Mouse (Mus musculus) lung, embryonic 15.5 days (tissue): ENCODE results near the gene Hrh3. TPM values are rescaled to one million over a fixed set of nuclear protein-coding genes. Genes with fewer than 3 reads are reported as not detected.
A peak's percentile ranks its signal among the peaks of the same experiment; 100 is the strongest.

ENCODE experiments used
- ATAC-seq: fragments of 200-750 bp; cut with Nextera tagmentation; 2 replicates; pipeline ENCODE4 v1.8.0; 2017; ENCODE audit warnings: moderate number of reproducible peaks, borderline replicate concordance; ENCODE audit not compliant: low FRiP score, low TSS enrichment; ENCODE audit errors: extremely low read depth
- H3K27ac ChIP-seq: fragments of 300-500 bp; sonication (generic); 2 replicates; pipeline ENCODE4 v1.5.1; 2015; ENCODE audit warnings: moderate library complexity, mild to moderate bottlenecking, inconsistent platforms
- H3K27me3 ChIP-seq: fragments of 300-500 bp; sonication (generic); 2 replicates; pipeline ENCODE4 v1.6.1; 2015; ENCODE audit warnings: inconsistent platforms
- H3K36me3 ChIP-seq: fragments of 300-500 bp; sonication (generic); 2 replicates; pipeline ENCODE4 v1.6.1; 2015; ENCODE audit warnings: inconsistent platforms
- H3K4me1 ChIP-seq: fragments of 300-500 bp; sonication (generic); 2 replicates; pipeline ENCODE4 v1.6.1; 2015; ENCODE audit warnings: inconsistent platforms
- H3K4me2 ChIP-seq: fragments of 300-500 bp; sonication (generic); 2 replicates; pipeline ENCODE4 v1.6.1; 2015; ENCODE audit warnings: inconsistent platforms, mild to moderate bottlenecking, moderate library complexity
- H3K4me3 ChIP-seq: fragments of 300-500 bp; sonication (generic); 2 replicates; pipeline ENCODE4 v1.5.1; 2015; ENCODE audit warnings: mild to moderate bottlenecking, inconsistent platforms
- H3K9ac ChIP-seq: fragments of 300-500 bp; sonication (generic); 2 replicates; pipeline ENCODE4 v1.6.1; 2015; ENCODE audit warnings: inconsistent platforms
- H3K9me3 ChIP-seq: fragments of 300-500 bp; sonication (generic); 2 replicates; pipeline ENCODE4 v1.6.1; 2016; ENCODE audit warnings: inconsistent platforms
- WGBS: fragments of 180-500 bp; shearing (Covaris S2); methylation state at CpG from one replicate; pipeline ENCODE4 v1.1.7; 2015; 5-methylcytosine and 5-hydroxymethylcytosine counted together
- polyA plus RNA-seq: library from polyadenylated mRNA; unstranded; fragments of >200 nt; fragmentation: Nextera tagmentation; extraction: Ambion mirVana; gene quantifications from 2 replicates; pipeline ENCODE4 v1.2.1, GENCODE M21; 2015

The Hrh3 gene
- polyA plus RNA-seq, 1 experiment from 2014 or later: not detected

GRCm38 (mm10) chr2:180119439-180120291 is 15.4 kb upstream of the Hrh3 start:
- H3K4me3 ChIP-seq: peak overlapping the region; percentile 92
- H3K9ac ChIP-seq: peak overlapping the region; percentile 82
- ATAC-seq: peak; percentile 3; the same call in 1 of the 2 replicates
- no peaks in the 10 kb centered on the region for H3K9me3 ChIP-seq
- H3K27me3 ChIP-seq: no peaks in the 10 kb centered on the region
- WGBS: under 1% methylated on average over 56 of the region's 68 CpGs
- peaks cover 46% of the 10 kb centered on the region for H3K4me1 ChIP-seq
- peak overlapping the region; percentile 68 for H3K27ac ChIP-seq
- H3K4me2 ChIP-seq: peak overlapping the region; percentile 81
- 0 out of 2 replicates have a peak, but pooled peaks cover 3% of the 10 kb centered on the region for H3K36me3 ChIP-seq

- H3K4me2 ChIP-seq: peak within 1 kb of the TSS; percentile 92
- no peaks in the 10 kb centered on the region for H3K36me3 ChIP-seq
- H3K9ac ChIP-seq: peak within 1 kb of the TSS; percentile 82
- WGBS: 1% methylated on average over 55 of the region's 55 CpGs
- H3K27me3 ChIP-seq: no peaks in the 10 kb centered on the region
- peak; percentile 99 for ATAC-seq
- no peaks in the 10 kb centered on the region for H3K9me3 ChIP-seq
- peaks cover 54% of the 10 kb centered on the region for H3K4me1 ChIP-seq
- H3K27ac ChIP-seq: peak within 1 kb of the TSS; percentile 68
- H3K4me3 ChIP-seq: peak within 1 kb of the TSS; percentile 92
These were observed 14.6 kb upstream of the Hrh3 start, which contains the start of gene Osbpl2 for GRCm38 (mm10) chr2:180118661-180119438. TSS of gene Osbpl2 (plus strand) at chr2:180119306.

- Histone ChIP-seq H3K4me2 (peak overlapping the region; percentile 92), H3K4me3 (no peak overlapping the region), H3K36me3 (no peaks in the 10 kb centered on the region), H3K27me3 (no peaks in the 10 kb centered on the region; the same call in 1 of the 2 replicates), H3K27ac (peak overlapping the region; percentile 65; the same call in 1 of the 2 replicates), H3K9ac (no peak overlapping the region), H3K9me3 (no peaks in the 10 kb centered on the region), H3K4me1 (peaks cover 54% of the 10 kb centered on the region)
- no peak for ATAC-seq
- WGBS: 5% methylated on average over 13 of the region's 13 CpGs
These were observed 13.4 kb upstream of the Hrh3 start for GRCm38 (mm10) chr2:180117485-180118194.

- peaks cover 54% of the 10 kb centered on the region for H3K4me1 ChIP-seq
- no peak overlapping the region for H3K9ac ChIP-seq
- no peak overlapping the region for H3K27ac ChIP-seq
These were observed 12.6 kb upstream of the Hrh3 start for GRCm38 (mm10) chr2:180116741-180117484.

GRCm38 (mm10) chr2:180116081-180116493 is 11.8 kb upstream of the Hrh3 start:
- ATAC-seq: no peak
- no peaks in the 10 kb centered on the region for H3K9me3 ChIP-seq
- no peak overlapping the region for H3K27ac ChIP-seq
- H3K4me3 ChIP-seq: no peak overlapping the region
- H3K4me2 ChIP-seq: no peak overlapping the region
- no peaks in the 10 kb centered on the region; the same call in 1 of the 2 replicates for H3K27me3 ChIP-seq
- H3K36me3 ChIP-seq: no peaks in the 10 kb centered on the region
- no peak overlapping the region for H3K9ac ChIP-seq
- peaks cover 54% of the 10 kb centered on the region for H3K4me1 ChIP-seq
- WGBS: 60% methylated on average over 10 of the region's 10 CpGs

More at GRCm38 (mm10) chr2:180116741-180117484, 12.6 kb upstream of the Hrh3 start:
- H3K4me2 ChIP-seq: no peak overlapping the region
- no peak for ATAC-seq
- H3K9me3 ChIP-seq: no peaks in the 10 kb centered on the region
- H3K4me3 ChIP-seq: no peak overlapping the region
- no peaks in the 10 kb centered on the region for H3K36me3 ChIP-seq
- H3K27me3 ChIP-seq: no peaks in the 10 kb centered on the region; the same call in 1 of the 2 replicates
- WGBS: 52% methylated on average over 8 of the region's 8 CpGs

- Histone ChIP-seq H3K27ac (peak overlapping the region; percentile 38; the same call in 1 of the 2 replicates), H3K9ac (no peak overlapping the region), H3K36me3 (no peaks in the 10 kb centered on the region), H3K4me3 (no peak overlapping the region), H3K4me1 (peaks cover 53% of the 10 kb centered on the region), H3K4me2 (no peak overlapping the region), H3K27me3 (no peaks in the 10 kb centered on the region; the same call in 1 of the 2 replicates), H3K9me3 (no peaks in the 10 kb centered on the region)
- 9% methylated on average over 6 of the region's 6 CpGs for WGBS
- no peak for ATAC-seq
These were observed 11.0 kb upstream of the Hrh3 start for GRCm38 (mm10) chr2:180115279-180115678.

- H3K9me3 ChIP-seq: no peaks in the 10 kb centered on the region
- no peaks in the 10 kb centered on the region; the same call in 1 of the 2 replicates for H3K27me3 ChIP-seq
- H3K36me3 ChIP-seq: no peaks in the 10 kb centered on the region
- 48% methylated on average over 17 of the region's 17 CpGs for WGBS
- peaks cover 46% of the 10 kb centered on the region for H3K4me1 ChIP-seq
- ATAC-seq: no peak
- H3K4me3 ChIP-seq: no peak overlapping the region
- H3K9ac ChIP-seq: no peak overlapping the region
- H3K27ac ChIP-seq: 0 out of 2 replicates have a peak overlapping the region, but pooled peaks have one; percentile 32
- no peak overlapping the region for H3K4me2 ChIP-seq
These were observed 9.9 kb upstream of the Hrh3 start for GRCm38 (mm10) chr2:180113909-180114890.

GRCm38 (mm10) chr2:180108285-180108684 is 4.0 kb upstream of the Hrh3 start:
- H3K9ac ChIP-seq: no peak overlapping the region
- peaks cover 10% of the 10 kb centered on the region for H3K4me1 ChIP-seq
- peaks cover 28% of the 10 kb centered on the region for H3K27me3 ChIP-seq
- H3K27ac ChIP-seq: no peak overlapping the region
- 47% methylated on average over 6 of the region's 6 CpGs for WGBS
- H3K4me2 ChIP-seq: no peak overlapping the region
- no peak for ATAC-seq
- no peaks in the 10 kb centered on the region for H3K9me3 ChIP-seq
- no peaks in the 10 kb centered on the region for H3K36me3 ChIP-seq
- H3K4me3 ChIP-seq: no peak overlapping the region

- WGBS: 58% methylated on average over 4 of the region's 4 CpGs
- H3K27ac ChIP-seq: no peak overlapping the region
- H3K4me1 ChIP-seq: peaks cover 12% of the 10 kb centered on the region
- H3K4me3 ChIP-seq: no peak overlapping the region
- H3K27me3 ChIP-seq: peaks cover 40% of the 10 kb centered on the region
- no peaks in the 10 kb centered on the region for H3K9me3 ChIP-seq
- no peak for ATAC-seq
- H3K36me3 ChIP-seq: no peaks in the 10 kb centered on the region
- H3K4me2 ChIP-seq: no peak overlapping the region
- no peak overlapping the region for H3K9ac ChIP-seq
These were observed 2.8 kb upstream of the Hrh3 start for GRCm38 (mm10) chr2:180107081-180107480.
